Mouse (Mus musculus): Measurements from ENCODE around the gene Ltb.

DNA sequence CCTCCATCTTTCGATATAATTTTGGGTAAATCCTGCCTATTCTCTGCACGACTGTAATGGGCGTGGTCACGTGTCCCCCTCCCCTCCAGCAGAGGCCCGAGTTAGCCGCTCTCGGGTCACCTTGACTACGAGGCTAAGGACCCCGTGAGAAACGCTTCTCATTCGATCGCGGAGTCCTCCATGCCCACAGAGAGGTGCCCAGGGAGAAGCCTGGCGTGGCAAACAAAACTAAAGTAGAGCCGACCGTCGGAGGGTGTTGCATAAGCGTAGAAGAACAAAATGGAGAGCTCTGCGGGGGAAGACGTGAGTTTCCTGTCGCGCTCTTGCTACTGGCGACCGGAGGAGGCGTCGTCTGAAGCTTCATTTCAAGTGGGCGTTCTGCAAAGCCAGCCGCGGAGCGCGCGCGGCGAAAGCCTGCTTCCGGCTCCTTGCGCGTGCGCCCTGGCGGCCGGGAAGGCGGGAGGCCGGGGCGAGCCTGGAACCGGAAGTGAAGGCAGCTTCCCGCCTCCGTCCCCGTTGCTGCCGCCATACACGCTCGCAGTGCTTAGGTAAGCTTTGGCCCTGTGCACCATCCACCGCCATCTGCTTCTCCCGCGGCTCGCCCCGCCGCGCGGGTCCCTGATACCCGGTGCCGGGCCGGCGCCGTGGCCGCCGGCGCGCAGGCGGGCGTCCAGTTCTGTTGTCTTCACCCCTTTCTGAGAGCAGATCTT lies 47.2 kb downstream of the Ltb start, which contains the start of gene Ddx39b:
- TF ChIP-seq POLR2AphosphoS5 (IDR thresholded peaks at IDR 0.05; ENCODE audit: insufficient replicate concordance, low read depth, low read length) (no peak), CTCF (IDR thresholded peaks at IDR 0.05; ENCODE audit: low read depth, low read length) (no peak), GATA1 (IDR thresholded peaks at IDR 0.05; ENCODE audit: borderline replicate concordance, low read length) (no peak)
